Mouse (Mus musculus): ENCODE results near the gene Ptpn1. TPM values are rescaled to one million over a fixed set of nuclear protein-coding genes. Genes with fewer than 3 reads are reported as not detected.

Ptpn1 gene
- 10 to 100 TPM; 12.1 to 25.9 TPM for polyA plus RNA-seq (2012; fragmentation: generic; extraction: Trizol)

DNA sequence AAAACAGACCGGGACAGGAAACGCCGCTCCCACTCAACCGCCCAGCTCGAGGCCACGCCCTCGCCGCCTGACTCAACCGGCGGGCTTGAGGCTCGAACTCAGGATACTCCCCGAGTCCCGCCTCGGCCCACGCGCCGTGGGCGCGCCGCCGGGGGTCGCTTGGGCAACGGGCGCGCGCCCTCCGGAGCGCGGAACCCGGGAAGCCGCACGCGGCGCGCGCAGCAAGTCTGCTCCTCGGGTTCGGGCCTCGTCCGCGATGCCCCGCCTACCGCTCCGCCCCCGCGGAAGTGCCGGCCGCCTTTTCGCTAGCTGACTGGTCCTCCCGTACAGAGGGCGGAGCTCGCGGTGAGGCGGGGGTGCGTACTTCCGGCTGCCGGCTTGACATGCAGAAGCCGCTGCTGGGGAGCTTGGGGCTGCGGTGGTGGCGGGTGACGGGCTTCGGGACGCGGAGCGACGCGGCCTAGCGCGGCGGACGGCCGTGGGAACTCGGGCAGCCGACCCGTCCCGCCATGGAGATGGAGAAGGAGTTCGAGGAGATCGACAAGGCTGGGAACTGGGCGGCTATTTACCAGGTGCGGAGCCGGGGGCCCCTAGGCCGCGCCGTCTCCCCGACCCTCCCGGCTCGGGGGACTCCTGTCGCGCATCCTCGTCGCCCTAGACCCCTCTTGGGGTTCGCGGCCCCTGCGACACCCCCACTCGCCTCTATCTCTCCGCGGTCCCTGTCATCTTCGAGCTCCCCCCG, at the start of gene Ptpn1:
Ptpn1 (plus strand) TSS at position 73 of the 742 bp plus-strand sequence.

DNA sequence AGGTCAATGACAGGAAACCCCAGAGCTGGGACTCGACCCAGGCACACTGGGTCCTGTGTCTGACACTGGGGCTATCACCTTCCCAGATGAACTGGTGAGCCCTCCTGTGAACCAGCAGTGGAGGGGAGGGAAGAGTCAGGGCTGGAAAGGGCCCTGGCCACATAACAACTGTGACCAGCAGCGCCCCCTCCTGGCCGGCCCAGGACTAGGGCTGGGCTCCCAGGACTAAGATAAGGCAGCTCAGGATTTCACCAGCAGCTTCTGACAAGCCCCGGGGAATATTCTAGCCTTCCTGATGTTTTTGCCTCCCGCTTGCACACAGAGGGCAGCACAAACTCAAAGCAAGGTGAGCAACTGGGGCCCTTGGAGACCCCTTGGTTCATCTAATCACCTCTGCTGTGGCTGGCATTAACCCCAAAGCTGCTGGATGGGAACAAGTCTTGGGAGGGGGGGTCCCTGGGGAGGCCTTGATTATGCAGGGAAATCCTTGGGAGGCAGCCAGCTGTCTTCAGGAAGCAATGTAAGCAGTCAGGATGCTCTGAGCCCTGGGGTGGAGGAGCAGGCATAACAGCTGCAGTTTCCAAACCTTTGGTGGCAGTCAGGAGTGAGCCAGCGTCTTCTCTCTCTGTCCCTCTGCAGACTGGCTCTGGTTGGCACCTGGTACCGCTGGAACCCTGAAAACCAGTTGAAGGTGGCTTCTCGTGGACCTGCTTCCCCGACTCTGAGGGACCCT, 78.2 kb downstream of the Ptpn1 start, which contains the start of gene Ripor3:
Ripor3 (minus strand) TSS at position 683 of the 733 bp plus-strand sequence.

Other genes starting within 250 kb of the Ptpn1 start
- gene Cebpb, start 243.1 kb upstream of the Ptpn1 start, polyA plus RNA-seq (2012; fragmentation: generic; extraction: Trizol), result 10 to 100 TPM; 13.9 to 44.9 TPM
- gene Tmem189, start 242.2 kb upstream of the Ptpn1 start, polyA plus RNA-seq (2012; fragmentation: generic; extraction: Trizol), result 10 to 100 TPM; 24.7 to 60.0 TPM
- gene Ripor3, start 78.6 kb downstream of the Ptpn1 start, polyA plus RNA-seq (2012; fragmentation: generic; extraction: Trizol), result under 1 TPM; 0.04 to 0.08 TPM
- gene Pard6b, start 148.9 kb downstream of the Ptpn1 start, polyA plus RNA-seq (2012; fragmentation: generic; extraction: Trizol), result under 1 TPM; 0.21 to 0.37 TPM